Mouse (Mus musculus) embryonic fibroblast, embryonic 13.5 days (primary cell): ENCODE measurements around the gene Svs1.

Experiments used
- CTCF ChIP-seq: IDR thresholded peaks from 2 replicates; pipeline ENCODE4 v1.5.1; 2011; ENCODE audit warnings: mild to moderate bottlenecking, control low read depth, low read length, moderate library complexity, borderline replicate concordance; ENCODE audit not compliant: insufficient read depth
- POLR2A ChIP-seq: IDR thresholded peaks from 2 replicates; pipeline ENCODE4 v1.6.1; 2011; ENCODE audit warnings: low read depth, mild to moderate bottlenecking, control low read depth, low read length, moderate library complexity

- no peak for TF ChIP-seq CTCF
- no peak for TF ChIP-seq POLR2A
Measured at GRCm38 (mm10) chr6:49036275-49037267, 49.9 kb downstream of the Svs1 start, which contains the start of gene Gpnmb.
